Mouse (Mus musculus) neural tube, embryonic 12.5 days (tissue): ENCODE data around the gene Gm49378. TPM values are rescaled to one million over a fixed set of nuclear protein-coding genes. Genes with fewer than 3 reads are reported as not detected.

Experiments used
- ATAC-seq: fragments of 200-750 bp; cut with Nextera tagmentation; 2 replicates; pipeline ENCODE4 v1.8.0; 2017; ENCODE audit warnings: low read depth, mild to moderate bottlenecking, moderate TSS enrichment, moderate library complexity; ENCODE audit not compliant: low FRiP score
- H3K27ac ChIP-seq: fragments of 300-500 bp; sonication (generic); 2 replicates; pipeline ENCODE4 v1.5.1; 2016
- H3K27me3 ChIP-seq: fragments of 300-500 bp; sonication (generic); replicated peaks from 2 replicates; pipeline ENCODE4 v1.6.1; 2016; ENCODE audit warnings: mild to moderate bottlenecking
- H3K36me3 ChIP-seq: fragments of 300-500 bp; sonication (generic); 2 replicates; pipeline ENCODE4 v1.6.1; 2016; ENCODE audit warnings: mild to moderate bottlenecking
- H3K4me1 ChIP-seq: fragments of 300-500 bp; sonication (generic); 2 replicates; pipeline ENCODE4 v1.6.1; 2016
- H3K4me2 ChIP-seq: fragments of 300-500 bp; sonication (generic); replicated peaks from 2 replicates; pipeline ENCODE4 v1.6.1; 2016; ENCODE audit warnings: mild to moderate bottlenecking
- H3K4me3 ChIP-seq: fragments of 300-500 bp; sonication (generic); 2 replicates; pipeline ENCODE4 v1.5.1; 2016
- H3K9ac ChIP-seq: fragments of 300-500 bp; sonication (generic); 2 replicates; pipeline ENCODE4 v1.6.1; 2016; ENCODE audit warnings: mild to moderate bottlenecking
- H3K9me3 ChIP-seq: fragments of 300-500 bp; sonication (generic); 2 replicates; pipeline ENCODE4 v1.6.1; 2016; ENCODE audit warnings: mild to moderate bottlenecking
- WGBS: fragments of 180-500 bp; shearing (Covaris S2); methylation state at CpG from one replicate; pipeline ENCODE4 v1.1.7; 2016; 5-methylcytosine and 5-hydroxymethylcytosine counted together
- polyA plus RNA-seq: library from polyadenylated mRNA; unstranded; fragments of >200 nt; fragmentation: Nextera tagmentation; extraction: Ambion mirVana; gene quantifications from 2 replicates; pipeline ENCODE4 v1.2.1, GENCODE M21; 2016

Gm49378 gene
- polyA plus RNA-seq, 1 experiment from 2014 or later = 3.6 TPM

GRCm38 (mm10) chr14:55598521-55599390 lies 38.9 kb downstream of the Gm49378 start:
- Histone ChIP-seq H3K36me3 (peaks cover 87% of the 10 kb centered on the region), H3K4me1 (no peaks in the 10 kb centered on the region), H3K27ac (no peak overlapping the region), H3K27me3 (no peaks in the 10 kb centered on the region), H3K9ac (peak overlapping the region; percentile 23; the same call in 1 of the 2 replicates), H3K4me3 (no peak overlapping the region), H3K4me2 (no peak overlapping the region), H3K9me3 (no peaks in the 10 kb centered on the region)
- ATAC-seq = no peak
- 94% methylated on average over 21 of the region's 21 CpGs for WGBS

DNA sequence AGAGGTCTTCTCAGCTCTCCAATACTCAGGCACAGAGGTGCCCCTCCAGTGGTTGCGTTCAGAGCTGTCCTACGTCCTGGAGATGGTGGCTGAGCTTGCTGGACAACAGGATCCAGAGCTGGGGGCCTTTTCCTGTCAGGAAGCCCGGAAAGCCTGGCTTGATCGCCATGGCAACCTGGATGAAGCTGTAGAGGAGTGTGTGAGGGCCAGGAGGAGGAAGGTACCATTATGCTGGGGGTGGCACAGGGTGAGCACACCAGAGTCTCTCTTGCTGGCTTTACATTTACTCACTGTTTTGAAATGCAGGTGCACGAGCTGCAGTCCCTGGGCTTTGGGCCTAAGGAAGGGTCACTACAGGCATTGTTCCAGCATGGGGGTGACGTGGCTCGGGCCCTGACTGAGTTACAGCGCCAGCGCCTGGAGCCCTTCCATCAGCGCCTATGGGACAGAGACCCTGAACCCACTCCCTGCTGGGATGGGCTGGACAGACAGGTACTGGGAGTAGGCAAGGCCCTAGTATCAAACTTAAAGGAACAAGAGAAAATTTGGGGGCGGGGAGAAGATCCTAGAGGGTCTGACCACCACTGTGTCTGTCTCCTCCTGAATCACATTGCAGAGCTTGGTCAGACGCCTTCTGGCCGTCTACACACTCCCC lies 41.5 kb downstream of the Gm49378 start:
- WGBS = 78% methylated on average over 13 of the region's 13 CpGs
- no peaks in the 10 kb centered on the region for H3K27me3 ChIP-seq
- H3K36me3 ChIP-seq = peaks cover 63% of the 10 kb centered on the region
- H3K4me3 ChIP-seq = no peak overlapping the region
- no peaks in the 10 kb centered on the region for H3K9me3 ChIP-seq
- H3K4me2 ChIP-seq = no peak overlapping the region
- H3K27ac ChIP-seq = no peak overlapping the region
- ATAC-seq = no peak
- H3K9ac ChIP-seq = no peak overlapping the region
- peaks cover 20% of the 10 kb centered on the region for H3K4me1 ChIP-seq

- ATAC-seq = no peak
- peak overlapping the region; percentile 87 for H3K4me3 ChIP-seq
- H3K9ac ChIP-seq = peak overlapping the region; percentile 86
- 0 out of 2 replicates have a peak overlapping the region, but pooled peaks have one; percentile 64 for H3K27ac ChIP-seq
- H3K4me1 ChIP-seq = peaks cover 29% of the 10 kb centered on the region
- peaks cover 46% of the 10 kb centered on the region for H3K36me3 ChIP-seq
- WGBS = 5% methylated on average over 16 of the region's 16 CpGs
- peak overlapping the region; percentile 98 for H3K4me2 ChIP-seq
- H3K27me3 ChIP-seq = no peaks in the 10 kb centered on the region
- H3K9me3 ChIP-seq = no peaks in the 10 kb centered on the region
Measured at GRCm38 (mm10) chr14:55592226-55592625, 45.5 kb downstream of the Gm49378 start.

GRCm38 (mm10) chr14:55591331-55591891 lies 46.3 kb downstream of the Gm49378 start, which contains the start of gene Rnf31:
Gene Rnf31, plus strand, starts transcription at chr14:55591708.
- Histone ChIP-seq H3K4me2 (peak within 1 kb of the TSS; percentile 98), H3K36me3 (peaks cover 41% of the 10 kb centered on the region), H3K9me3 (no peaks in the 10 kb centered on the region), H3K27me3 (no peaks in the 10 kb centered on the region), H3K27ac (peak within 1 kb of the TSS; percentile 67), H3K9ac (peak within 1 kb of the TSS; percentile 86), H3K4me3 (peak within 1 kb of the TSS; percentile 87), H3K4me1 (peaks cover 29% of the 10 kb centered on the region)
- WGBS = under 1% methylated on average over 33 of the region's 33 CpGs
- ATAC-seq = peak; percentile 91

DNA sequence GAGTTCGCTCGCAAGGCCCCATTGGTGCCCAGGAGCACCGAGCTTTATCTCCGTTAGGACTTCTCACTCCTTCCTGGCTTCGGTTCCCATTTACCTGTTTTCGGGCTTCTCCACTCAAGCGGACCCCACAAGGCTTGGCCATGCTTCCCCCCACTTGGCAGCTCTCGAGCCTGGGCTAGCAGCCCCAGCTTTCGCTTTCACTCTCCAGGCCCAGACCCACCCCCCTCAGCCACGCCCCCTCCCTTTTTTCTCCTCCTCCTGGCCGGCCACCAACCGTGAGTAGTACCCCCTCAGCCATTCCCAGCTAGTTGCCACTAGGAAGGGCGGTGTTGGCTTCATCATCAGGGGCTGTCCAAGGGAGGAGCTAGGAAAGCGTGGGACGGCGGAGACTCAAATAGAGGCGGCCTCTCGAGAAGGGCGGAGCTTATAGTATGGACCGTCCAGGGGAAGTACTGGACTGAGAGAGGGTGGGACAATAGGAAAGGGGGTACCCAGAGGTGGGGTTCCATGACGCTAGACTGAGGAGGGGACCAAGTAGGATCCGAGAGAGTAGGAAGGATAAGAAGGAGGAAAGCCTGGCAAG lies 46.9 kb downstream of the Gm49378 start, which contains the start of gene Psme2:
Gene Psme2 (minus strand): TSS at position 366 of the 583 bp plus-strand sequence.
- Histone ChIP-seq H3K27ac (peak within 1 kb of the TSS; percentile 67), H3K9ac (peak within 1 kb of the TSS; percentile 86), H3K4me1 (peaks cover 29% of the 10 kb centered on the region), H3K36me3 (peaks cover 35% of the 10 kb centered on the region), H3K27me3 (no peaks in the 10 kb centered on the region), H3K4me3 (peak within 1 kb of the TSS; percentile 87), H3K9me3 (no peaks in the 10 kb centered on the region), H3K4me2 (peak within 1 kb of the TSS; percentile 98)
- ATAC-seq = peak; percentile 96
- 1% methylated on average over 22 of the region's 22 CpGs for WGBS

- H3K36me3 ChIP-seq = peaks cover 26% of the 10 kb centered on the region
- H3K4me3 ChIP-seq = peak overlapping the region; percentile 87
- ATAC-seq = no peak
- 87% methylated on average over 11 of the region's 11 CpGs for WGBS
- H3K27me3 ChIP-seq = no peaks in the 10 kb centered on the region
- H3K9me3 ChIP-seq = no peaks in the 10 kb centered on the region
- no peak overlapping the region for H3K27ac ChIP-seq
- H3K9ac ChIP-seq = peak overlapping the region; percentile 86
- peak overlapping the region; percentile 98 for H3K4me2 ChIP-seq
- H3K4me1 ChIP-seq = peaks cover 32% of the 10 kb centered on the region
Measured at GRCm38 (mm10) chr14:55589771-55590448, 47.8 kb downstream of the Gm49378 start.

DNA sequence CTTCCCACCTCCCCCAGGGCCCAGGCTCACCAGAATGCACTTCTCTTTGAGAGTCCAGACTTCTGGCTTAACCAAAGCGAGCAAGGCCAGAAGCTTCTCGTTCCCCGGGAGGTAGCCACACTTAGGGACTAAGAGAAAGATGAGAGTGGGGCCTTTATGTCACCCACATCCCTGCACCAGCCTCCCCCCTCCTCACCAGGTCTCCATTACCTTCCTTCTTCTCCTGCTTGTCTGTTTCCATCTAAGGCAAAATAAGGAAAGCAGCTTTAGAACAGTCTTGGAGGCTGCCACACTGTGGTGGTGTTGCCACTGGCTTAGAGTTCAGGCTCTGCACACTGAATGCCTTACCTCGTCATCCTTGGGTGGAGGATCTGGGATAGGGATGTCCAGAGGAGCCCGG lies 48.4 kb downstream of the Gm49378 start:
- no peaks in the 10 kb centered on the region for H3K27me3 ChIP-seq
- H3K9ac ChIP-seq = no peak overlapping the region
- H3K9me3 ChIP-seq = no peaks in the 10 kb centered on the region
- no peak overlapping the region for H3K4me3 ChIP-seq
- no peak for ATAC-seq
- H3K4me1 ChIP-seq = peaks cover 33% of the 10 kb centered on the region
- peaks cover 19% of the 10 kb centered on the region for H3K36me3 ChIP-seq
- WGBS = 94% methylated on average over 5 of the region's 5 CpGs
- no peak overlapping the region for H3K27ac ChIP-seq
- no peak overlapping the region for H3K4me2 ChIP-seq

GRCm38 (mm10) chr14:55586149-55586548 lies 51.5 kb downstream of the Gm49378 start:
- Histone ChIP-seq H3K4me3 (no peak overlapping the region), H3K4me1 (peaks cover 13% of the 10 kb centered on the region; the same call in 1 of the 2 replicates), H3K27me3 (no peaks in the 10 kb centered on the region), H3K9ac (no peak overlapping the region), H3K27ac (no peak overlapping the region), H3K9me3 (no peaks in the 10 kb centered on the region), H3K4me2 (no peak overlapping the region), H3K36me3 (peaks cover 24% of the 10 kb centered on the region)
- 95% methylated on average over 2 of the region's 2 CpGs for WGBS
- ATAC-seq = no peak

GRCm38 (mm10) chr14:55585566-55585960 lies 52.1 kb downstream of the Gm49378 start:
- 65% methylated on average over 6 of the region's 6 CpGs for WGBS
- peak overlapping the region; percentile 79 for H3K4me2 ChIP-seq

GRCm38 (mm10) chr14:55584702-55585565 lies 52.8 kb downstream of the Gm49378 start, which contains the start of gene Emc9:
Gene Emc9, minus strand, starts transcription at chr14:55585302.
- Histone ChIP-seq H3K4me1 (peaks cover 8% of the 10 kb centered on the region; the same call in 1 of the 2 replicates), H3K36me3 (peaks cover 36% of the 10 kb centered on the region), H3K4me2 (peak within 1 kb of the TSS; percentile 79), H3K9ac (peak within 1 kb of the TSS; percentile 57), H3K9me3 (no peaks in the 10 kb centered on the region), H3K27ac (no peak within 1 kb of the TSS), H3K27me3 (no peaks in the 10 kb centered on the region), H3K4me3 (peak within 1 kb of the TSS; percentile 43)
- 2% methylated on average over 43 of the region's 43 CpGs for WGBS
- peak; percentile 56 for ATAC-seq

More at GRCm38 (mm10) chr14:55585566-55585960, 52.1 kb downstream of the Gm49378 start:
- Histone ChIP-seq H3K9me3 (no peaks in the 10 kb centered on the region), H3K36me3 (peaks cover 30% of the 10 kb centered on the region), H3K4me3 (no peak overlapping the region), H3K4me1 (peaks cover 13% of the 10 kb centered on the region; the same call in 1 of the 2 replicates), H3K27me3 (no peaks in the 10 kb centered on the region), H3K27ac (no peak overlapping the region), H3K9ac (no peak overlapping the region)
- no peak for ATAC-seq
